Comparison of ENCODE assay signal across 8 mouse cellular contexts in genomic region chr7:79649005-79649404, GRCm38 (mm10). TPM values are rescaled to one million over a fixed set of nuclear protein-coding genes. Genes with fewer than 3 reads are reported as not detected.
DNase-seq lines count a peak whose midpoint lies in the region; ATAC-seq and TF ChIP-seq lines count a peak whose summit lies in the region.

No protein-coding gene starts in this region.

- no peak overlapping the region for H3K4me2 ChIP-seq in hindbrain, embryonic 14.5 days (replicated peaks)
- H3K4me2 ChIP-seq in hindbrain, embryonic 13.5 days: no peak overlapping the region

- no peak for ATAC-seq in hindbrain, embryonic 14.5 days (ENCODE audit: low FRiP score)
- no peak for ATAC-seq in hindbrain, embryonic 13.5 days (ENCODE audit: low FRiP score)

- 12% methylated on average over 3 of the region's 3 CpGs for WGBS in hindbrain, embryonic 14.5 days
- 10% methylated on average over 3 of the region's 3 CpGs for WGBS in hindbrain, embryonic 13.5 days

- no peak overlapping the region for H3K9ac ChIP-seq in hindbrain, embryonic 14.5 days
- H3K9ac ChIP-seq in hindbrain, embryonic 13.5 days: no peak overlapping the region
- no peak overlapping the region for H3K9ac ChIP-seq in ES-E14 (ENCODE audit: insufficient read depth, low read depth, low read length, poor library complexity, severe bottlenecking)

- no peaks in the 10 kb centered on the region for H3K9me3 ChIP-seq in hindbrain, embryonic 14.5 days (ENCODE audit: control insufficient read depth, low read length)
- no peaks in the 10 kb centered on the region for H3K9me3 ChIP-seq in hindbrain, embryonic 13.5 days
- H3K9me3 ChIP-seq in ES-E14 (ENCODE audit: control insufficient read depth, insufficient read depth, low read depth, low read length): no peaks in the 10 kb centered on the region

- peak; percentile 83 for DNase-seq in hindbrain, embryonic 14.5 days (ENCODE audit: low spot score)
- DNase-seq in ES-E14 (ENCODE audit: low read depth, low spot score): peak; percentile 47
- DNase-seq in brain, embryonic 14.5 days (ENCODE audit: low read depth): peak; percentile 75
- peak; percentile 56 to 57 for DNase-seq in frontal cortex, postnatal 25 days (ENCODE audit: low spot score in 2 of 2)
- DNase-seq in left cerebral cortex, adult 2 months (ENCODE audit: extremely low spot score in 1 of 2, low spot score in 2 of 2): peak; percentile 51 to 57
- DNase-seq in naive thymus-derived CD4-positive, alpha-beta T cell, adult 2 months (ENCODE audit: low read depth): peak; percentile 60
- DNase-seq in thymus, postnatal 36 days: peak; percentile 16 to 17

- no peaks in the 10 kb centered on the region for H3K36me3 ChIP-seq in hindbrain, embryonic 14.5 days (replicated peaks; ENCODE audit: control insufficient read depth, insufficient read depth)
- H3K36me3 ChIP-seq in hindbrain, embryonic 13.5 days: no peaks in the 10 kb centered on the region
- H3K36me3 ChIP-seq in ES-E14 (ENCODE audit: control insufficient read depth, insufficient read depth, low read length, poor library complexity, severe bottlenecking): no peaks in the 10 kb centered on the region

- in situ Hi-C loops in ES-E14 (cut with MboI; ENCODE audit: low sequenced_read_pairs in 2 of 2, unreplicated experiment in 2 of 2): no loop called here

- intact Hi-C loops in left cerebral cortex, adult 2 months (cut with DNase I): loop anchor here (2.0 kb wide), 2 partner anchors 36 to 152 kb away; no protein-coding TSS in a partner anchor

- no peak overlapping the region for H3K4me3 ChIP-seq in hindbrain, embryonic 14.5 days (replicated peaks; ENCODE audit: low read length)
- H3K4me3 ChIP-seq in hindbrain, embryonic 13.5 days: no peak overlapping the region
- no peak overlapping the region for H3K4me3 ChIP-seq in ES-E14 (ENCODE audit: insufficient read depth in 1 of 2, low read depth in 1 of 2, low read length in 2 of 2, poor library complexity in 1 of 2, severe bottlenecking in 1 of 2)
- H3K4me3 ChIP-seq in left cerebral cortex, adult 2 months: no peak overlapping the region

- no peaks in the 10 kb centered on the region for H3K4me1 ChIP-seq in hindbrain, embryonic 14.5 days (replicated peaks; ENCODE audit: control insufficient read depth, insufficient read depth, low read length)
- H3K4me1 ChIP-seq in hindbrain, embryonic 13.5 days (replicated peaks): no peaks in the 10 kb centered on the region
- H3K4me1 ChIP-seq in ES-E14 (ENCODE audit: control insufficient read depth in 2 of 2, insufficient read depth in 2 of 2, low read length in 2 of 2, poor library complexity in 1 of 2): peaks cover 2 to 11% of the 10 kb centered on the region in 2 experiments; a peak in 2 of 4 replicates

- no peaks in the 10 kb centered on the region for H3K27me3 ChIP-seq in hindbrain, embryonic 14.5 days (ENCODE audit: control insufficient read depth, insufficient read depth, low read length)
- H3K27me3 ChIP-seq in hindbrain, embryonic 13.5 days: no peaks in the 10 kb centered on the region

- no peak overlapping the region for H3K27ac ChIP-seq in hindbrain, embryonic 14.5 days
- no peak overlapping the region for H3K27ac ChIP-seq in hindbrain, embryonic 13.5 days
- no peak overlapping the region for H3K27ac ChIP-seq in ES-E14 (ENCODE audit: insufficient read depth, low read depth, low read length, poor library complexity, severe bottlenecking)
- no peak overlapping the region for H3K27ac ChIP-seq in left cerebral cortex, adult 2 months

- no peak for TF ChIP-seq POLR2A in brain, embryonic 14.5 days (IDR thresholded peaks at IDR 0.05; ENCODE audit: borderline replicate concordance, extremely low read depth, insufficient read depth, insufficient read length, poor library complexity, severe bottlenecking)

- peak; percentile 81; the same call in 1 of the 2 replicates for TF ChIP-seq CTCF in brain, embryonic 14.5 days (IDR thresholded peaks at IDR 0.05; ENCODE audit: borderline replicate concordance, extremely low read depth, insufficient read depth, insufficient read length)
- TF ChIP-seq CTCF in left cerebral cortex, adult 2 months (IDR thresholded peaks at IDR 0.05): peak; percentile 91

TF ChIP-seq in ES-E14, 5 proteins besides CTCF, POLR2A, EP300 and RAD21:
- TF ChIP-seq CHD2 (IDR thresholded peaks at IDR 0.05; ENCODE audit: low read depth, low read length): no peak
- no peak for TF ChIP-seq MAFK (IDR thresholded peaks at IDR 0.05; ENCODE audit: insufficient read depth, low read depth, low read length)
- no peak for TF ChIP-seq ZNF384 (IDR thresholded peaks at IDR 0.05; ENCODE audit: low read depth, low read length)
- no peak for TF ChIP-seq HCFC1 (IDR thresholded peaks at IDR 0.05; ENCODE audit: borderline replicate concordance, insufficient read depth, low read length)
- TF ChIP-seq ZC3H11A (IDR thresholded peaks at IDR 0.05; ENCODE audit: borderline replicate concordance, low read depth, low read length): no peak

RNA-seq across cellular contexts. Expression of gene Ticrr, which starts 11.0 kb away (rescaled TPM):
- polyA plus RNA-seq in hindbrain, embryonic 14.5 days (2014; fragmentation: Nextera tagmentation; extraction: Ambion mirVana): 1.8 and 2.8 TPM in 2 replicates
- 2.2 and 2.6 TPM in 2 replicates for polyA plus RNA-seq in hindbrain, embryonic 13.5 days (2015; fragmentation: Nextera tagmentation; extraction: Ambion mirVana)
- 46.3 and 56.8 TPM in 2 replicates for total RNA-seq in ES-E14 (2012; rRNA removed)
- 3.1 and 3.2 TPM in 2 replicates for polyA plus RNA-seq in brain, embryonic 14.5 days (2012; rRNA removed)
- under 1 TPM in 1 of 2 experiments, not detected in 1; 0.11 TPM for total RNA-seq in left cerebral cortex, adult 2 months (2021)

RNA-seq across cellular contexts. Expression of gene Rhcg, which starts 31.5 kb away (rescaled TPM):
- polyA plus RNA-seq in hindbrain, embryonic 14.5 days (2014; fragmentation: Nextera tagmentation; extraction: Ambion mirVana): 3.7 and 5.0 TPM in 2 replicates
- polyA plus RNA-seq in hindbrain, embryonic 13.5 days (2015; fragmentation: Nextera tagmentation; extraction: Ambion mirVana): 4.8 and 5.2 TPM in 2 replicates
- total RNA-seq in ES-E14 (2012; rRNA removed): 1.0 and 1.5 TPM in 2 replicates
- polyA plus RNA-seq in brain, embryonic 14.5 days (2012; rRNA removed): 1.6 and 3.0 TPM in 2 replicates
- 1 to 10 TPM; 1.7 to 2.2 TPM for total RNA-seq in left cerebral cortex, adult 2 months (2021)

Comparison
In these comparisons a context has a peak if more than half of its experiments do, and no peak if none do; other contexts are left out.
1. DNase-seq: peak in every context shown above with its lines; median percentile 83 in hindbrain, embryonic 14.5 days; 75 in brain, embryonic 14.5 days; 60 in naive thymus-derived CD4-positive, alpha-beta T cell, adult 2 months; 56 in frontal cortex, postnatal 25 days; 54 in left cerebral cortex, adult 2 months; 47 in ES-E14; 16 in thymus, postnatal 36 days.